Mouse (Mus musculus) MEL (cell line): Measurements from ENCODE around the gene Slc25a26.

Experiments
- MAFK ChIP-seq: IDR thresholded peaks from 2 replicates; pipeline ENCODE4 v1.6.1; 2011; ENCODE audit warnings: low read depth, mild to moderate bottlenecking, low read length, improper control_type of control experiment, borderline replicate concordance
- MEF2A ChIP-seq: IDR thresholded peaks from 2 replicates; pipeline ENCODE4 v1.6.1; 2014; ENCODE audit warnings: low read depth, mild to moderate bottlenecking, inconsistent platforms, low read length, improper control_type of control experiment; ENCODE audit not compliant: poor library complexity, insufficient replicate concordance, severe bottlenecking; ENCODE audit errors: extremely low read depth

- TF ChIP-seq MAFK, result no peak
- no peak for TF ChIP-seq MEF2A
Observed at GRCm38 (mm10) chr6:94598421-94598820, 98.3 kb downstream of the Slc25a26 start.
